Mouse (Mus musculus) cerebellum, adult 2 months (tissue): Measurements from ENCODE around the gene Fermt3.

ENCODE experiments used
- CTCF ChIP-seq: fragments of 200-500 bp; IDR thresholded peaks from 2 replicates; pipeline ENCODE4 v1.5.1; 2011; ENCODE audit warnings: low read depth, mild to moderate bottlenecking, control low read depth, low read length, moderate library complexity, borderline replicate concordance; ENCODE audit not compliant: insufficient read depth
- POLR2A ChIP-seq: fragments of 200-500 bp; IDR thresholded peaks from 2 replicates; pipeline ENCODE4 v1.6.1; 2011; ENCODE audit warnings: low read length, control low read depth, borderline replicate concordance; ENCODE audit not compliant: insufficient read depth

GRCm38 (mm10) chr19:7014481-7015135 is 4.7 kb downstream of the Fermt3 start:
- TF ChIP-seq CTCF (no peak), POLR2A (no peak)
